Comparison of ENCODE assay signal across 7 mouse cellular contexts in the genomic region with DNA sequence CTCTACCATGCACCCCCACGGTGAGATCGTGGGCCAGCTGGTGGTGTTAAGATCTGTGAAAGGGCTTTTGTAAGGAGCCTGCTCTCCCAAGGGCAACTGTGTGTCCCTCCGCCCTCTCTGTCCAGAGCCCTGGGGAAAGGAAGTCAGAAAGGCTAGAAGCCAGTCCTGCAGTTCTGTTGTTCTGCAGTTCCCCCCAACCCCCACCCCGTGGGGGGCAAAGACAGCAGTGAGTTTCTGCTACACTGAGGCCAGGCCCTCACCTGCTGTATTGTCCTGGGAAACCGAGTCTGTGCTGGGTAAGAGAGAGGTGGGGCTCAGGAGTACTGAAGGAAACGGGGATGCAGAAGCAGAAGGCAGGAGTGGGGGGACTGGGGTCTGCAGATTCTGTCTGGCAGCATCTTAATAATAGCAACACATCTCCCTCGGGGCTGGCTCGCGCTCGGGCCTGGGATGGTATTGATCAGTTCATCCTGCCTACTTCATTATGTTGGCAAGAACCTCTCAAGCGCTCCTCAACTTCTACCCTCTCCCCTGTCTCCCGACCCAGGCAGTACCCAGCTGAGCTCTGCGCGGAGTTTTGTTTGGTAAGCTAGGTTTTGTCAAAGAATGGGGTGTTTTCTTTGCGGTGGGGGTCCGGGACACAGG. TPM values are rescaled to one million over a fixed set of nuclear protein-coding genes. Genes with fewer than 3 reads are reported as not detected.
DNase-seq lines count a peak whose midpoint lies in the region; ATAC-seq and TF ChIP-seq lines count a peak whose summit lies in the region.

A gene (plus strand): TSS at position 336 of the 645 bp plus-strand sequence.

- no peak for DNase-seq in lung, adult 2 months
- no peak for DNase-seq in lung, adult 18-20 months
- DNase-seq in cerebellum, postnatal 10 days = peak; percentile 46 to 51
- DNase-seq in hindbrain, embryonic 11.5 days (ENCODE audit: low spot score) = peak; percentile 49
- no peak for DNase-seq in kidney, postnatal 25 days

- no peaks in the 10 kb centered on the region for H3K36me3 ChIP-seq in hindbrain, embryonic 11.5 days (ENCODE audit: control insufficient read depth, insufficient read depth, low read length)
- no peaks in the 10 kb centered on the region for H3K36me3 ChIP-seq in liver, embryonic 15.5 days (replicated peaks)

- TF ChIP-seq POLR2A in lung, adult 2 months (IDR thresholded peaks at IDR 0.05; ENCODE audit: borderline replicate concordance, extremely low read depth, low read depth, low read length) = no peak

- H3K4me1 ChIP-seq in lung, adult 2 months (ENCODE audit: control insufficient read depth, insufficient read depth, low read length) = no peaks in the 10 kb centered on the region
- peaks cover 3% of the 10 kb centered on the region for H3K4me1 ChIP-seq in hindbrain, embryonic 11.5 days (replicated peaks; ENCODE audit: control insufficient read depth, insufficient read depth, low read length)
- no peaks in the 10 kb centered on the region for H3K4me1 ChIP-seq in liver, embryonic 15.5 days (replicated peaks)

- 7% methylated on average over 16 of the region's 16 CpGs for WGBS in lung, adult 2 months
- 2% methylated on average over 16 of the region's 16 CpGs for WGBS in hindbrain, embryonic 11.5 days
- 5% methylated on average over 16 of the region's 16 CpGs for WGBS in liver, embryonic 15.5 days (ENCODE audit: insufficient replicate concordance)

- ATAC-seq in hindbrain, embryonic 11.5 days (ENCODE audit: low FRiP score) = peak; percentile 45
- ATAC-seq in liver, embryonic 15.5 days (ENCODE audit: insufficient read depth) = no peak
- no peak for ATAC-seq in granulocyte monocyte progenitor cell, adult 5-6 weeks (replicated peaks; ENCODE audit: poor library complexity, severe bottlenecking)

- peak within 1 kb of the TSS; percentile 95 for H3K4me2 ChIP-seq in hindbrain, embryonic 11.5 days (replicated peaks; ENCODE audit: low read depth, low read length)
- peak within 1 kb of the TSS; percentile 41 for H3K4me2 ChIP-seq in liver, embryonic 15.5 days

- peaks cover 24% of the 10 kb centered on the region for H3K27me3 ChIP-seq in hindbrain, embryonic 11.5 days (ENCODE audit: control insufficient read depth, insufficient read depth, low read length)
- peaks cover 59% of the 10 kb centered on the region for H3K27me3 ChIP-seq in liver, embryonic 15.5 days

- no peak within 1 kb of the TSS for H3K27ac ChIP-seq in hindbrain, embryonic 11.5 days (ENCODE audit: low read depth, low read length)
- no peak within 1 kb of the TSS for H3K27ac ChIP-seq in liver, embryonic 15.5 days (replicated peaks)

- peak within 1 kb of the TSS; percentile 65 for H3K9ac ChIP-seq in hindbrain, embryonic 11.5 days (ENCODE audit: low read depth, low read length)
- H3K9ac ChIP-seq in liver, embryonic 15.5 days = no peak within 1 kb of the TSS

- H3K9me3 ChIP-seq in hindbrain, embryonic 11.5 days (ENCODE audit: control insufficient read depth, low read length) = no peaks in the 10 kb centered on the region
- H3K9me3 ChIP-seq in liver, embryonic 15.5 days (replicated peaks) = no peaks in the 10 kb centered on the region

- TF ChIP-seq CTCF in lung, adult 2 months (IDR thresholded peaks at IDR 0.05; ENCODE audit: insufficient read depth, low read length) = no peak

- H3K4me3 ChIP-seq in lung, adult 2 months (replicated peaks; ENCODE audit: extremely low read depth, low read depth, low read length) = peak within 1 kb of the TSS; percentile 58
- H3K4me3 ChIP-seq in hindbrain, embryonic 11.5 days (ENCODE audit: low read depth, low read length) = peak within 1 kb of the TSS; percentile 60
- peak within 1 kb of the TSS; percentile 23 for H3K4me3 ChIP-seq in liver, embryonic 15.5 days (replicated peaks)

RNA-seq across cellular contexts. Expression of the gene that starts here (rescaled TPM):
- 2.1 and 3.3 TPM in 2 replicates for polyA plus RNA-seq in lung, adult 2 months (2012; rRNA removed)
- polyA plus RNA-seq in hindbrain, embryonic 11.5 days (2014; fragmentation: Nextera tagmentation; extraction: Ambion mirVana) = 0.21 and 0.32 TPM in 2 replicates
- polyA plus RNA-seq in liver, embryonic 15.5 days (2015; fragmentation: Nextera tagmentation; extraction: Ambion mirVana) = 0.09 TPM in 2 replicates
- total RNA-seq in granulocyte monocyte progenitor cell, adult 5-6 weeks (2014; fragmentation: Nextera tagmentation) = not detected in 2 replicates
- total RNA-seq in granulocyte monocyte progenitor cell, adult 5-6 weeks (2017) = 0.04 TPM in 1 of 2 replicates, not detected in the other

Comparison
In these comparisons a context has a peak if more than half of its experiments do, and no peak if none do; other contexts are left out.
1. Peak in DNase-seq, ATAC-seq, H3K4me3 ChIP-seq, H3K9ac ChIP-seq and H3K4me2 ChIP-seq in hindbrain, embryonic 11.5 days; RNA of the gene not detected or under 1 TPM.
2. DNase-seq: peak in cerebellum, postnatal 10 days (2 of 2); none in lung, adult 2 months (single experiment), lung, adult 18-20 months (0 of 2) and kidney, postnatal 25 days (0 of 2).
3. Peak in every context shown above with its lines, with median percentiles within 50 percentile points of each other: H3K4me3 ChIP-seq.